Mouse (Mus musculus) embryonic fibroblast, embryonic 13.5 days (primary cell): ENCODE measurements around the gene Vwa3b. TPM values are rescaled to one million over a fixed set of nuclear protein-coding genes. Genes with fewer than 3 reads are reported as not detected.

Experiments
- H3K27ac ChIP-seq: 2 replicates; pipeline ENCODE4 v1.5.1; 2012; ENCODE audit warnings: low read length, control low read depth, inconsistent platforms; ENCODE audit not compliant: insufficient read depth
- H3K4me1 ChIP-seq: 2 replicates; pipeline ENCODE4 v1.6.1; 2011; ENCODE audit warnings: low read length; ENCODE audit not compliant: control insufficient read depth, insufficient read depth
- H3K4me3 ChIP-seq: 2 replicates; pipeline ENCODE4 v1.5.1; 2011; ENCODE audit warnings: mild to moderate bottlenecking, control low read depth, low read length; ENCODE audit not compliant: insufficient read depth
- CTCF ChIP-seq: IDR thresholded peaks from 2 replicates; pipeline ENCODE4 v1.5.1; 2011; ENCODE audit warnings: mild to moderate bottlenecking, control low read depth, low read length, moderate library complexity, borderline replicate concordance; ENCODE audit not compliant: insufficient read depth
- POLR2A ChIP-seq: IDR thresholded peaks from 2 replicates; pipeline ENCODE4 v1.6.1; 2011; ENCODE audit warnings: low read depth, mild to moderate bottlenecking, control low read depth, low read length, moderate library complexity
- polyA plus RNA-seq: library from polyadenylated mRNA; stranded (reverse); fragments of >200 nt; gene quantifications from 2 replicates; pipeline ENCODE4 v1.2.4, GENCODE M21; 2011; ENCODE audit warnings: low read depth; ENCODE audit not compliant: missing spikeins, insufficient read length

The Vwa3b gene
- polyA plus RNA-seq, 1 experiment: 0.39 TPM

- no peak for TF ChIP-seq CTCF
- TF ChIP-seq POLR2A: no peak
- H3K27ac ChIP-seq: no peak overlapping the region
These were observed 30.6 kb downstream of the Vwa3b start for GRCm38 (mm10) chr1:37056831-37057561.

GRCm38 (mm10) chr1:37060856-37061255 is 34.5 kb downstream of the Vwa3b start:
- Histone ChIP-seq H3K4me1 (peaks cover 5% of the 10 kb centered on the region; the same call in 1 of the 2 replicates), H3K27ac (no peak overlapping the region), H3K4me3 (no peak overlapping the region)
- TF ChIP-seq CTCF (no peak), POLR2A (no peak)

More at GRCm38 (mm10) chr1:37056831-37057561, 30.6 kb downstream of the Vwa3b start:
- no peaks in the 10 kb centered on the region for H3K4me1 ChIP-seq
- H3K4me3 ChIP-seq: no peak overlapping the region

GRCm38 (mm10) chr1:37063053-37063452 is 36.7 kb downstream of the Vwa3b start:
- peaks cover 5% of the 10 kb centered on the region; the same call in 1 of the 2 replicates for H3K4me1 ChIP-seq

GRCm38 (mm10) chr1:37063841-37064240 is 37.4 kb downstream of the Vwa3b start:
- H3K4me1 ChIP-seq: peaks cover 5% of the 10 kb centered on the region; the same call in 1 of the 2 replicates
- TF ChIP-seq CTCF (no peak), POLR2A (no peak)
- H3K27ac ChIP-seq: no peak overlapping the region
- H3K4me3 ChIP-seq: no peak overlapping the region

More at GRCm38 (mm10) chr1:37063053-37063452, 36.7 kb downstream of the Vwa3b start:
- Histone ChIP-seq H3K4me3 (no peak overlapping the region), H3K27ac (no peak overlapping the region)
- TF ChIP-seq CTCF: no peak
- no peak for TF ChIP-seq POLR2A

- Histone ChIP-seq H3K4me1 (peaks cover 5% of the 10 kb centered on the region; the same call in 1 of the 2 replicates), H3K4me3 (no peak overlapping the region), H3K27ac (no peak overlapping the region)
- no peak for TF ChIP-seq CTCF
These were observed 39.4 kb downstream of the Vwa3b start for GRCm38 (mm10) chr1:37065658-37066412.

DNA sequence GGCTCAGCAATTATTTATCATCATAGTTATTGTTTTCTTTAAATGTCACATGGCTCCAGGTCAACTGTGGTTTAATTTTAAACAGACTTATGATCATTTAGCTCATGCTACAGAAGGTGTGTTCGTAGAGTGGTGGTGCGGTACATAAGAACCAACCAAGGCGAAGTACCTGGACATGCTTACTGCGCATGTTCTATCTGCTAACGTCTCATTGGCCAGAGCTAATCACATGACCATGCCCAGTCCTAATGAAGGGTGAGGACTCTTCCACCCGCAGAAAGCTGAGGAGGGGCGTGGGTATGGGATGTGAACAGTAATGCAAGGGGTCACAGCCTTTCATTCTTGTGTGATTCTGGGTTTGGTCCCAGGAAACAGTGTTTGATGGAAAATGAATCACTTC is 49.4 kb downstream of the Vwa3b start:
- TF ChIP-seq CTCF (no peak), POLR2A (no peak)
- no peaks in the 10 kb centered on the region for H3K4me1 ChIP-seq
- H3K4me3 ChIP-seq: no peak overlapping the region
- H3K27ac ChIP-seq: no peak overlapping the region

- Histone ChIP-seq H3K4me1 (no peaks in the 10 kb centered on the region), H3K4me3 (no peak overlapping the region), H3K27ac (no peak overlapping the region)
- TF ChIP-seq CTCF (no peak), POLR2A (no peak)
These were observed 50.9 kb downstream of the Vwa3b start for GRCm38 (mm10) chr1:37077266-37077665.

DNA sequence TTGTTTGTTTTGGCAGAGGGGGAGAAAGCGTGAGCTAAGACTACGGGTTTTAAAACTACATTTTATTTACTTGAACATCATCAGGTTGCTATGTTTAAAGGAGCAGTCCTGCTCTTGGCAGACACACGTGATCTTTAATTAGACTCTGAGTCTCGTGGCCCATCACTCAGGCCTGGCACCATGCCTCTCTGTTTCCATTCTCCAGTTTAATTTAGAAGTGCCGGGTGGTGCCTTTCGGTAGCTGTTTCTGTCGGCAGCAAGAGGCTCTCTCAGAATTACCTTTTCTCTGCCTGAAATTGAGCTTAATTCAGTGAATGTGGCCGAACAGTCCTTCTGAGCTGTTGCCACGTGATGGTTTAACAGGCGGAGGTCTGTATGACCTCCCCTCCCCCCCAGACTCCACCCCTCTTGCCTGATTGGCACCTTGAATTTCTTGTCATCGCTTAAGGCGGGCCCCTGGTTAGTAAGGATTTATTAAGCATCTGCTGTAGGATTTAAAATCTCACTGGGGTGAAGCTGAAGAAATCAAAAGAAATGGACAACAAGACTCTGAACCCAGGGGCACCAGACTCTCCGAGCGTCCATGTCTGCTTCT is 51.7 kb downstream of the Vwa3b start:
- no peak for TF ChIP-seq CTCF
- TF ChIP-seq POLR2A: no peak
- no peaks in the 10 kb centered on the region for H3K4me1 ChIP-seq
- no peak overlapping the region for H3K27ac ChIP-seq
- H3K4me3 ChIP-seq: no peak overlapping the region

DNA sequence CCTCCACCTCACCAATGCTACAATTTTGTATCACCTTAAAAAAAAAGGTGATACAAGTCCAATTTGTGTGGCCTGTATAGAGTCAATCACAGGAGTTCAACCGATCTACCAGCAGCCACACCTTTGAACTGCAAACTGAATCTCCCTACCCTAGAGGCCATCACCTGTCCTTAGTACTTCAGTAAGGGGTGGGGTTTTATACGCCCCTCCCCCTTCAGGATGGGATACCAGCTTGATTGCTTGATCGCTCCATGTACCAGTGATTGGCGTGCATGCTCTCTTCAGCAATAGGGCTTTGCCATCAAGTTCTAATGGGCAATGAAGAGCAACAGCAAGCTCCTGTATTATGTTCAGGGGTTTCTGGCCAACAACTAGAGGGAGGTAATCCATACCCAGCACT is 54.0 kb downstream of the Vwa3b start:
- no peaks in the 10 kb centered on the region for H3K4me1 ChIP-seq
- no peak overlapping the region for H3K27ac ChIP-seq
- H3K4me3 ChIP-seq: no peak overlapping the region
- no peak for TF ChIP-seq CTCF
- TF ChIP-seq POLR2A: no peak
